Mouse (Mus musculus): ENCODE data around the gene Bst2.

The Bst2 gene

GRCm38 (mm10) chr8:71537028-71537867, at the start of gene Bst2:
Gene Bst2, minus strand, starts transcription at chr8:71537456.
- DNase-seq (ENCODE audit: low spot score) = peak; percentile 90

GRCm38 (mm10) chr8:71586891-71587290, 49.6 kb upstream of the Bst2 start:
- peak; percentile 42 for DNase-seq (ENCODE audit: low spot score)

- no peak for DNase-seq (ENCODE audit: low spot score)
These were observed 42.9 kb upstream of the Bst2 start for GRCm38 (mm10) chr8:71580201-71580600.

GRCm38 (mm10) chr8:71579476-71579875, 42.2 kb upstream of the Bst2 start:
- no peak for DNase-seq (ENCODE audit: low spot score)

- no peak for DNase-seq (ENCODE audit: low spot score)
These were observed 41.8 kb upstream of the Bst2 start for GRCm38 (mm10) chr8:71579009-71579408.

- DNase-seq (ENCODE audit: low spot score) = no peak
These were observed 40.7 kb upstream of the Bst2 start for GRCm38 (mm10) chr8:71577856-71578387.

- no peak for DNase-seq (ENCODE audit: low spot score)
These were observed 37.8 kb upstream of the Bst2 start for GRCm38 (mm10) chr8:71575020-71575419.

- DNase-seq (ENCODE audit: low spot score) = no peak
These were observed 37.2 kb upstream of the Bst2 start for GRCm38 (mm10) chr8:71574426-71574825.

- DNase-seq (ENCODE audit: low spot score) = peak; percentile 79
These were observed 35.8 kb upstream of the Bst2 start for GRCm38 (mm10) chr8:71572847-71573633.

GRCm38 (mm10) chr8:71572077-71572476, 34.8 kb upstream of the Bst2 start:
- no peak for DNase-seq (ENCODE audit: low spot score)

GRCm38 (mm10) chr8:71570291-71570954, 33.2 kb upstream of the Bst2 start:
- DNase-seq (ENCODE audit: low spot score) = peak; percentile 98

GRCm38 (mm10) chr8:71569366-71570290, 32.4 kb upstream of the Bst2 start:
- DNase-seq (ENCODE audit: low spot score) = peak; percentile 94

- no peak for DNase-seq (ENCODE audit: low spot score)
These were observed 31.7 kb upstream of the Bst2 start for GRCm38 (mm10) chr8:71568941-71569340.

- peak; percentile 62 for DNase-seq (ENCODE audit: low spot score)
These were observed 31.2 kb upstream of the Bst2 start, which contains the start of gene Slc27a1 for GRCm38 (mm10) chr8:71568387-71568937. Gene Slc27a1, plus strand, starts transcription at chr8:71568882.

- no peak for DNase-seq (ENCODE audit: low spot score)
These were observed 30.3 kb upstream of the Bst2 start for GRCm38 (mm10) chr8:71567587-71567986.

GRCm38 (mm10) chr8:71566501-71566900, 29.2 kb upstream of the Bst2 start, which contains the start of gene Nxnl1:
Gene Nxnl1, minus strand, starts transcription at chr8:71566601.
- no peak for DNase-seq (ENCODE audit: low spot score)

- no peak for DNase-seq (ENCODE audit: low spot score)
These were observed 26.7 kb upstream of the Bst2 start for GRCm38 (mm10) chr8:71563992-71564391.

- DNase-seq (ENCODE audit: low spot score) = peak; percentile 87
These were observed 25.5 kb upstream of the Bst2 start for GRCm38 (mm10) chr8:71562751-71563150.

GRCm38 (mm10) chr8:71561401-71561800, 24.1 kb upstream of the Bst2 start:
- DNase-seq (ENCODE audit: low spot score) = peak; percentile 57

- no peak for DNase-seq (ENCODE audit: low spot score)
These were observed 23.5 kb upstream of the Bst2 start for GRCm38 (mm10) chr8:71560765-71561164.

- DNase-seq (ENCODE audit: low spot score) = no peak
These were observed 22.8 kb upstream of the Bst2 start for GRCm38 (mm10) chr8:71560071-71560470.

All from urinary bladder, postnatal 14 days (tissue).